Mouse (Mus musculus): ENCODE results near the gene Bpifb1. TPM values are rescaled to one million over a fixed set of nuclear protein-coding genes. Genes with fewer than 3 reads are reported as not detected.
"Not testable (repeated sequence)": the region's sequence is repeated elsewhere in the genome, so short reads cannot be mapped to it uniquely, and the experiment has no call there.

Gene Bpifb1
- polyA plus RNA-seq, 1 experiment = not detected

- Histone ChIP-seq H3K27ac (ENCODE audit: insufficient read depth, low read length) (no peak overlapping the region), H3K27me3 (ENCODE audit: control insufficient read depth, insufficient read depth, low read length) (no peaks in the 10 kb centered on the region), H3K4me1 (ENCODE audit: control insufficient read depth, insufficient read depth, low read length) (no peaks in the 10 kb centered on the region), H3K4me3 (replicated peaks; ENCODE audit: insufficient read depth, low read depth, low read length) (no peak overlapping the region)
- 80% methylated on average over 6 of the region's 6 CpGs for whole genome bisulfite sequencing
- TF ChIP-seq CTCF (IDR thresholded peaks at IDR 0.05; ENCODE audit: borderline replicate concordance, insufficient read depth, low read depth, low read length) (no peak), POLR2A (IDR thresholded peaks at IDR 0.05; ENCODE audit: borderline replicate concordance, insufficient read depth, low read length) (no peak)
- no peak for DNase-seq
Measured at GRCm38 (mm10) chr2:154240771-154241170, 50.2 kb downstream of the Bpifb1 start.

- H3K27me3 ChIP-seq (ENCODE audit: control insufficient read depth, insufficient read depth, low read length); H3K27ac ChIP-seq (ENCODE audit: insufficient read depth, low read length); DNase-seq; H3K4me3 ChIP-seq (replicated peaks; ENCODE audit: insufficient read depth, low read depth, low read length); H3K4me1 ChIP-seq (ENCODE audit: control insufficient read depth, insufficient read depth, low read length): not testable (repeated sequence)
- 97% methylated on average over 11 of the region's 12 CpGs for whole genome bisulfite sequencing
Measured at GRCm38 (mm10) chr2:154242726-154243125, 52.1 kb downstream of the Bpifb1 start.

DNA sequence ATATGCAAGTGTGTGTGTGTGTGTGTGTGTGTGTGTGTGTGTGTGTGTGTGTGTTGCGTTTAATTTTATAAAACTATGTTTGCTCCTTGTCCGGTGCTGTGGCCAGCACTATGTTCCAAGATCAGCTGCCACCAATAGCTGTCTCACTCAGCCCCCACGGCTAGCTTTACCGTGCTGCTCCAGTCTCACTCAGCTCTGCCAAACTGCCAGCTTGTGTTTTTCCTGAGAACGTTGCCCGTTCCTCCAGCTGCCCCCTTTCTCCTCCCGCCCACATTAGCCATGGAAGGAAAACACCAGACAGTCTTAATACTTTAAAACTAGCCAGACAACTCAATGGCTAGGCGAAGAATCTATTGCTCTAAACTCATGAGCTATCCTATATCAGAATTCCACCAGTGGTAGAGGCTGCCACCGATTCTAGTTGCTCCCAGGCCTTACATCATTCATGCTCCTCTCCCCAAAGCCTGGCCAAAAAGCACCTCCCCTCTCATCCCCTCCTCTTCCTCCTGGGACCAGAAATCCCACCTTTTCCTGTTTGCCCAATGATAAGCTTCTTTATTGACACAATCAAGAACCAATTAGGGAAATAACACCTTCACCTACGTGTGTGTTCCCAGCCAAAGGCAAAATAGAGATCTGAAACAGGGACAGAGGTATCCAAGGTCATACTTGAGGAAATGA lies 52.9 kb downstream of the Bpifb1 start:
- H3K27ac ChIP-seq (ENCODE audit: insufficient read depth, low read length) = no peak overlapping the region
- H3K4me3 ChIP-seq (replicated peaks; ENCODE audit: insufficient read depth, low read depth, low read length) = no peak overlapping the region
- TF ChIP-seq CTCF (IDR thresholded peaks at IDR 0.05; ENCODE audit: borderline replicate concordance, insufficient read depth, low read depth, low read length) = no peak
- TF ChIP-seq POLR2A (IDR thresholded peaks at IDR 0.05; ENCODE audit: borderline replicate concordance, insufficient read depth, low read length) = no peak
- DNase-seq = no peak
- WGBS = 24% methylated on average over 10 of the region's 10 CpGs
- no peaks in the 10 kb centered on the region for H3K4me1 ChIP-seq (ENCODE audit: control insufficient read depth, insufficient read depth, low read length)
- H3K27me3 ChIP-seq (ENCODE audit: control insufficient read depth, insufficient read depth, low read length) = no peaks in the 10 kb centered on the region

DNA sequence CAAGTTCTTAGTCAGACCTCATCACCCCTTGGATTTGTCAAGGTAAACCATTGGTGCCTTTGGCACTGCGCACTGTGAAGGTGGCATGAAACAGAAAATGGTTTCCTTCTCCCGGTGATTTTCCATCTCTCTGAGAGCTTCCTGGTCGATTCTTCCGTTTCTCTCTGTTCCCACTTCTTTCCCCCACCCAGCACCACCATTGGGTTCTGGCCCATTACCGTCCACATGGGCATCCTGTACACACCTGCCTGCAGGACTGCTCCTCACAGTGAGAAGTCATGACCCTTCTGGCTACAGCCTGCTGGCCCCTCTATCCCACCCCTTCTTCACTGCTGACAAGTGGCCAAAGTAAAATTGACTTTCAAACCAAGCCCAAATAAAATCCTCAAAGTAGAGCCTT lies 54.7 kb downstream of the Bpifb1 start:
- 93% methylated on average over 5 of the region's 5 CpGs for WGBS
- TF ChIP-seq CTCF (IDR thresholded peaks at IDR 0.05; ENCODE audit: borderline replicate concordance, insufficient read depth, low read depth, low read length) = no peak
- TF ChIP-seq POLR2A (IDR thresholded peaks at IDR 0.05; ENCODE audit: borderline replicate concordance, insufficient read depth, low read length) = no peak
- DNase-seq = no peak
- no peak overlapping the region for H3K4me3 ChIP-seq (replicated peaks; ENCODE audit: insufficient read depth, low read depth, low read length)
- no peaks in the 10 kb centered on the region for H3K27me3 ChIP-seq (ENCODE audit: control insufficient read depth, insufficient read depth, low read length)
- H3K27ac ChIP-seq (ENCODE audit: insufficient read depth, low read length) = no peak overlapping the region
- no peaks in the 10 kb centered on the region for H3K4me1 ChIP-seq (ENCODE audit: control insufficient read depth, insufficient read depth, low read length)

GRCm38 (mm10) chr2:154255254-154255653 lies 64.6 kb downstream of the Bpifb1 start:
- 90% methylated on average over 2 of the region's 4 CpGs for WGBS
- H3K4me3 ChIP-seq (replicated peaks; ENCODE audit: insufficient read depth, low read depth, low read length); H3K27ac ChIP-seq (ENCODE audit: insufficient read depth, low read length); DNase-seq; H3K27me3 ChIP-seq (ENCODE audit: control insufficient read depth, insufficient read depth, low read length); H3K4me1 ChIP-seq (ENCODE audit: control insufficient read depth, insufficient read depth, low read length): not testable (repeated sequence)

DNA sequence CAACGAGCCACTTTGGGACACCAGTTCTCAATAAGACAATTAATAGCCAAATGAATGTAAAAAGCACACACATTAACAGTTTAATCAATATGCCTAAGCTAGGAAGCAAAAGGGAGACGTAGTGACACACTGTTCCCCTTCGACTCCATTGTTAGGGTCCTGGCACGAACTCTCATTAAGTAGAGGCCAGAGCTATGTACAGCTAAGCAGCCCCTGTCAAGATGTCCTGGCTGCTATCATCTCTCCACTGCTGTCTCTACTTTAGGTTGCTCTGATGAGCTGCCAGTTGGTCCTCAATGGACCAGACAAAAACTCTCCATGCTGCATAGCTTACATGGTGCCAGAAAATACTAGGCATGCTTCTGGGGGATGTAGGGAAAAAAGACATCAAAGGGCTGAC lies 65.2 kb downstream of the Bpifb1 start:
- no peak for TF ChIP-seq CTCF (IDR thresholded peaks at IDR 0.05; ENCODE audit: borderline replicate concordance, insufficient read depth, low read depth, low read length)
- TF ChIP-seq POLR2A (IDR thresholded peaks at IDR 0.05; ENCODE audit: borderline replicate concordance, insufficient read depth, low read length) = no peak
- WGBS = 73% methylated on average over 4 of the region's 4 CpGs
- no peak for DNase-seq
- no peak overlapping the region for H3K4me3 ChIP-seq (replicated peaks; ENCODE audit: insufficient read depth, low read depth, low read length)
- no peaks in the 10 kb centered on the region for H3K4me1 ChIP-seq (ENCODE audit: control insufficient read depth, insufficient read depth, low read length)
- no peaks in the 10 kb centered on the region for H3K27me3 ChIP-seq (ENCODE audit: control insufficient read depth, insufficient read depth, low read length)
- no peak overlapping the region for H3K27ac ChIP-seq (ENCODE audit: insufficient read depth, low read length)

GRCm38 (mm10) chr2:154257554-154257953 lies 66.9 kb downstream of the Bpifb1 start, which contains the start of gene Bpifb9a:
Bpifb9a (plus strand) TSS chr2:154257854.
- not testable (repeated sequence) for DNase-seq; H3K27ac ChIP-seq (ENCODE audit: insufficient read depth, low read length); H3K4me3 ChIP-seq (replicated peaks; ENCODE audit: insufficient read depth, low read depth, low read length); H3K27me3 ChIP-seq (ENCODE audit: control insufficient read depth, insufficient read depth, low read length); H3K4me1 ChIP-seq (ENCODE audit: control insufficient read depth, insufficient read depth, low read length)
- WGBS = 75% methylated on average over 5 of the region's 5 CpGs

GRCm38 (mm10) chr2:154264397-154264796 lies 73.8 kb downstream of the Bpifb1 start:
- DNase-seq; H3K4me1 ChIP-seq (ENCODE audit: control insufficient read depth, insufficient read depth, low read length); H3K27me3 ChIP-seq (ENCODE audit: control insufficient read depth, insufficient read depth, low read length); H3K27ac ChIP-seq (ENCODE audit: insufficient read depth, low read length); H3K4me3 ChIP-seq (replicated peaks; ENCODE audit: insufficient read depth, low read depth, low read length): not testable (repeated sequence)
- WGBS = 78% methylated on average over 3 of the region's 3 CpGs

Other genes starting within 250 kb of the Bpifb1 start
- gene Bpifa6, start 215.9 kb upstream of the Bpifb1 start, polyA plus RNA-seq (2012; rRNA removed) = not detected in 2 replicates
- gene Bpifa2, start 182.6 kb upstream of the Bpifb1 start, polyA plus RNA-seq (2012; rRNA removed) = not detected in 2 replicates
- gene Bpifa3, start 60.5 kb upstream of the Bpifb1 start, polyA plus RNA-seq (2012; rRNA removed) = not detected in 2 replicates
- not detected in 2 replicates for gene Bpifa1, start 47.9 kb upstream of the Bpifb1 start, polyA plus RNA-seq (2012; rRNA removed)
- gene Bpifa5, start 28.2 kb upstream of the Bpifb1 start, polyA plus RNA-seq (2012; rRNA removed) = 0.88 and 0.90 TPM in 2 replicates
- 0.08 and 0.21 TPM in 2 replicates for gene Bpifb5, start 32.9 kb downstream of the Bpifb1 start, polyA plus RNA-seq (2012; rRNA removed)
- not detected in 2 replicates for gene Bpifb9a, start 67.0 kb downstream of the Bpifb1 start, polyA plus RNA-seq (2012; rRNA removed)
- gene Bpifb9b, start 116.4 kb downstream of the Bpifb1 start, polyA plus RNA-seq (2012; rRNA removed) = not detected in 2 replicates
- gene Cdk5rap1, start 182.2 kb downstream of the Bpifb1 start, polyA plus RNA-seq (2012; rRNA removed) = 19.2 and 21.7 TPM in 2 replicates
- 33.7 and 35.7 TPM in 2 replicates for gene Snta1, start 217.3 kb downstream of the Bpifb1 start, polyA plus RNA-seq (2012; rRNA removed)
- 29.5 and 31.5 TPM in 2 replicates for gene Cbfa2t2, start 245.7 kb downstream of the Bpifb1 start, polyA plus RNA-seq (2012; rRNA removed)

Measured in cerebellum, adult 2 months (tissue).